16 mouse cellular contexts compared by ENCODE assay signal in genomic region chr14:48666771-48667170, GRCm38 (mm10). TPM values are rescaled to one million over a fixed set of nuclear protein-coding genes. Genes with fewer than 3 reads are reported as not detected.
A peak's percentile ranks its signal among the peaks of the same experiment; 100 is the strongest.
DNase-seq lines count a peak whose midpoint lies in the region; ATAC-seq and TF ChIP-seq lines count a peak whose summit lies in the region.
"Had no signal": no experiment of that assay in that cellular context is flagged by ENCODE, and none has a peak within 500 bp of the region (broad histone marks: within the 10 kb centered on the region; RNA-seq: fewer than 3 reads in every experiment).

No protein-coding gene starts in this region.

- peak overlapping the region; percentile 51 for H3K9ac ChIP-seq in embryonic facial prominence, embryonic 13.5 days
- H3K9ac ChIP-seq in hindbrain, embryonic 12.5 days: no peak overlapping the region
- peak overlapping the region; percentile 42 for H3K9ac ChIP-seq in midbrain, embryonic 15.5 days
- no peak overlapping the region for H3K9ac ChIP-seq in lung, postnatal 0 days (replicated peaks; ENCODE audit: low read depth)
- H3K9ac ChIP-seq: intestine, embryonic 15.5 days; lung, embryonic 15.5 days had no signal

- peaks cover 24% of the 10 kb centered on the region for H3K4me1 ChIP-seq in heart, embryonic 10.5 days
- H3K4me1 ChIP-seq in embryonic facial prominence, embryonic 13.5 days: peaks cover 10% of the 10 kb centered on the region; the same call in 1 of the 2 replicates
- peaks cover 12% of the 10 kb centered on the region; the same call in 1 of the 2 replicates for H3K4me1 ChIP-seq in hindbrain, embryonic 12.5 days
- peaks cover 19% of the 10 kb centered on the region for H3K4me1 ChIP-seq in midbrain, embryonic 15.5 days
- no peaks in the 10 kb centered on the region for H3K4me1 ChIP-seq in lung, postnatal 0 days (ENCODE audit: insufficient read depth, low read depth, low read length)
- H3K4me1 ChIP-seq in kidney, adult 2 months (ENCODE audit: control insufficient read depth, insufficient read depth, low read length): peaks cover 9% of the 10 kb centered on the region
- H3K4me1 ChIP-seq: lung, embryonic 15.5 days had no signal

- WGBS in heart, embryonic 10.5 days: under 1% methylated on average over 19 of the region's 19 CpGs
- under 1% methylated on average over 19 of the region's 19 CpGs for WGBS in embryonic facial prominence, embryonic 13.5 days
- under 1% methylated on average over 19 of the region's 19 CpGs for WGBS in hindbrain, embryonic 12.5 days
- 1% methylated on average over 19 of the region's 19 CpGs for WGBS in midbrain, embryonic 15.5 days
- 1% methylated on average over 19 of the region's 19 CpGs for WGBS in lung, postnatal 0 days
- 5% methylated on average over 19 of the region's 19 CpGs for WGBS in kidney, adult 2 months

- no peaks in the 10 kb centered on the region for H3K9me3 ChIP-seq in heart, embryonic 10.5 days
- H3K9me3 ChIP-seq in embryonic facial prominence, embryonic 13.5 days: no peaks in the 10 kb centered on the region
- no peaks in the 10 kb centered on the region for H3K9me3 ChIP-seq in hindbrain, embryonic 12.5 days (replicated peaks)
- H3K9me3 ChIP-seq in midbrain, embryonic 15.5 days: no peaks in the 10 kb centered on the region
- H3K9me3 ChIP-seq in lung, postnatal 0 days (ENCODE audit: low read length): no peaks in the 10 kb centered on the region
- H3K9me3 ChIP-seq: intestine, embryonic 15.5 days; lung, embryonic 15.5 days had no signal

- no peaks in the 10 kb centered on the region for H3K36me3 ChIP-seq in heart, embryonic 10.5 days
- H3K36me3 ChIP-seq in embryonic facial prominence, embryonic 13.5 days: no peaks in the 10 kb centered on the region
- H3K36me3 ChIP-seq in hindbrain, embryonic 12.5 days: no peaks in the 10 kb centered on the region
- H3K36me3 ChIP-seq in midbrain, embryonic 15.5 days (replicated peaks): no peaks in the 10 kb centered on the region
- H3K36me3 ChIP-seq in lung, postnatal 0 days (ENCODE audit: insufficient read depth, low read length): no peaks in the 10 kb centered on the region
- H3K36me3 ChIP-seq in kidney, adult 2 months (ENCODE audit: control insufficient read depth, insufficient read depth, low read length): no peaks in the 10 kb centered on the region
- H3K36me3 ChIP-seq: intestine, embryonic 15.5 days; lung, embryonic 15.5 days had no signal

- peak overlapping the region; percentile 37 for H3K4me2 ChIP-seq in embryonic facial prominence, embryonic 13.5 days
- H3K4me2 ChIP-seq in hindbrain, embryonic 12.5 days (replicated peaks): no peak overlapping the region
- peak overlapping the region; percentile 56 for H3K4me2 ChIP-seq in midbrain, embryonic 15.5 days
- no peak overlapping the region for H3K4me2 ChIP-seq in lung, postnatal 0 days (replicated peaks; ENCODE audit: low read depth, low read length)
- H3K4me2 ChIP-seq: intestine, embryonic 15.5 days; lung, embryonic 15.5 days had no signal

- no peak for TF ChIP-seq EP300 in lung, postnatal 0 days (IDR thresholded peaks at IDR 0.05)

- TF ChIP-seq POLR2A in kidney, adult 2 months (IDR thresholded peaks at IDR 0.05; ENCODE audit: low read depth, low read length): no peak

- peaks cover 97% of the 10 kb centered on the region for H3K27me3 ChIP-seq in heart, embryonic 10.5 days (ENCODE audit: insufficient read depth, poor library complexity, severe bottlenecking)
- H3K27me3 ChIP-seq in embryonic facial prominence, embryonic 13.5 days: peaks cover 94% of the 10 kb centered on the region
- peaks cover 89% of the 10 kb centered on the region for H3K27me3 ChIP-seq in hindbrain, embryonic 12.5 days
- no peaks in the 10 kb centered on the region; the same call in 1 of the 2 replicates for H3K27me3 ChIP-seq in midbrain, embryonic 15.5 days (replicated peaks)
- H3K27me3 ChIP-seq in lung, postnatal 0 days (replicated peaks; ENCODE audit: insufficient read depth, low read length): peaks cover 74% of the 10 kb centered on the region
- H3K27me3 ChIP-seq in kidney, adult 2 months (replicated peaks; ENCODE audit: control insufficient read depth, insufficient read depth, low read length): peaks cover 33% of the 10 kb centered on the region

- no peak for TF ChIP-seq CTCF in lung, postnatal 0 days (IDR thresholded peaks at IDR 0.05)
- TF ChIP-seq CTCF in kidney, adult 2 months (conservative IDR thresholded peaks at IDR 0.05; ENCODE audit: insufficient read depth, insufficient read length, low read depth, low read length): no peak

- no peak for ATAC-seq in embryonic facial prominence, embryonic 13.5 days (ENCODE audit: insufficient number of reproducible peaks, insufficient read depth, low FRiP score, low TSS enrichment, low read depth)
- ATAC-seq in hindbrain, embryonic 12.5 days (ENCODE audit: low FRiP score): no peak
- no peak for ATAC-seq in midbrain, embryonic 15.5 days (replicated peaks)
- ATAC-seq in lung, postnatal 0 days: no peak
- ATAC-seq: Patski had no signal

- H3K4me3 ChIP-seq in heart, embryonic 10.5 days: peak overlapping the region; percentile 31
- peak overlapping the region; percentile 31 for H3K4me3 ChIP-seq in embryonic facial prominence, embryonic 13.5 days
- peak overlapping the region; percentile 22 for H3K4me3 ChIP-seq in hindbrain, embryonic 12.5 days
- H3K4me3 ChIP-seq in midbrain, embryonic 15.5 days: peak overlapping the region; percentile 43
- no peak overlapping the region for H3K4me3 ChIP-seq in lung, postnatal 0 days (ENCODE audit: low read depth, low read length)
- H3K4me3 ChIP-seq in kidney, adult 2 months (ENCODE audit: insufficient read depth, low read depth, low read length): no peak overlapping the region
- H3K4me3 ChIP-seq: intestine, embryonic 15.5 days; lung, embryonic 15.5 days had no signal

- DNase-seq in heart, embryonic 10.5 days (ENCODE audit: low spot score): no peak
- DNase-seq in heart, adult 9 months (ENCODE audit: low spot score in 2 of 2): no peak
- DNase-seq in lung, postnatal 0 days (ENCODE audit: low spot score): no peak
- no peak for DNase-seq in right cerebral cortex, postnatal 36 days (ENCODE audit: low spot score in 2 of 2)
- no peak for DNase-seq in kidney, adult 2 months
- DNase-seq: adrenal gland, postnatal 25 days; B cell, adult 2 months; heart, adult 11 months had no signal

- no peak overlapping the region for H3K27ac ChIP-seq in heart, embryonic 10.5 days
- no peak overlapping the region; the same call in 1 of the 2 replicates for H3K27ac ChIP-seq in embryonic facial prominence, embryonic 13.5 days
- no peak overlapping the region for H3K27ac ChIP-seq in hindbrain, embryonic 12.5 days
- peak overlapping the region; percentile 80 for H3K27ac ChIP-seq in midbrain, embryonic 15.5 days
- H3K27ac ChIP-seq in lung, postnatal 0 days (ENCODE audit: low read length): no peak overlapping the region
- H3K27ac ChIP-seq in kidney, adult 2 months (ENCODE audit: insufficient read depth, low read depth, low read length): no peak overlapping the region
- H3K27ac ChIP-seq: intestine, embryonic 15.5 days; lung, embryonic 15.5 days had no signal

RNA-seq across cellular contexts. Expression of gene Otx2, which starts 6.8 kb away (rescaled TPM):
- 0.20 and 0.57 TPM in 2 replicates for polyA plus RNA-seq in heart, embryonic 10.5 days (2016; fragmentation: Nextera tagmentation; extraction: Ambion mirVana)
- 8.6 and 13.1 TPM in 2 replicates for polyA plus RNA-seq in embryonic facial prominence, embryonic 13.5 days (2015; fragmentation: Nextera tagmentation; extraction: Ambion mirVana)
- polyA plus RNA-seq in hindbrain, embryonic 12.5 days (2016; fragmentation: Nextera tagmentation; extraction: Ambion mirVana): 15.8 and 20.3 TPM in 2 replicates
- 83.5 and 83.6 TPM in 2 replicates for polyA plus RNA-seq in midbrain, embryonic 15.5 days (2015; fragmentation: Nextera tagmentation; extraction: Ambion mirVana)
- not detected in 2 replicates for polyA plus RNA-seq in lung, postnatal 0 days (2015; fragmentation: Nextera tagmentation; extraction: Ambion mirVana)
- not detected in 2 replicates for polyA plus RNA-seq in kidney, adult 2 months (2012; rRNA removed)
- polyA plus RNA-seq: large intestine, adult 2 months; lung, embryonic 15.5 days; Patski; spleen, adult 2 months had no signal

Comparison
In these comparisons a context has a peak if more than half of its experiments do, and no peak if none do; other contexts are left out.
1. H3K4me3 ChIP-seq: peak in heart, embryonic 10.5 days (single experiment), embryonic facial prominence, embryonic 13.5 days (single experiment), hindbrain, embryonic 12.5 days (single experiment) and midbrain, embryonic 15.5 days (single experiment); none in lung, postnatal 0 days (single experiment) and kidney, adult 2 months (single experiment).
2. H3K4me2 ChIP-seq: peak in embryonic facial prominence, embryonic 13.5 days (single experiment) and midbrain, embryonic 15.5 days (single experiment); none in hindbrain, embryonic 12.5 days (single experiment) and lung, postnatal 0 days (single experiment).
3. H3K9ac ChIP-seq: peak in embryonic facial prominence, embryonic 13.5 days (single experiment) and midbrain, embryonic 15.5 days (single experiment); none in hindbrain, embryonic 12.5 days (single experiment) and lung, postnatal 0 days (single experiment).